Mouse (Mus musculus) liver, adult 2 months (tissue): ENCODE results near the gene Wnt4.

Experiments
- CTCF ChIP-seq: fragments of 200-500 bp; IDR thresholded peaks from 2 replicates; pipeline ENCODE4 v1.5.1; 2011; ENCODE audit warnings: low read depth, low read length, control low read depth
- POLR2A ChIP-seq: fragments of 200-500 bp; IDR thresholded peaks from 2 replicates; pipeline ENCODE4 v1.6.1; 2011; ENCODE audit warnings: low read length, control low read depth; ENCODE audit not compliant: insufficient read depth; ENCODE audit errors: extremely low read depth

DNA sequence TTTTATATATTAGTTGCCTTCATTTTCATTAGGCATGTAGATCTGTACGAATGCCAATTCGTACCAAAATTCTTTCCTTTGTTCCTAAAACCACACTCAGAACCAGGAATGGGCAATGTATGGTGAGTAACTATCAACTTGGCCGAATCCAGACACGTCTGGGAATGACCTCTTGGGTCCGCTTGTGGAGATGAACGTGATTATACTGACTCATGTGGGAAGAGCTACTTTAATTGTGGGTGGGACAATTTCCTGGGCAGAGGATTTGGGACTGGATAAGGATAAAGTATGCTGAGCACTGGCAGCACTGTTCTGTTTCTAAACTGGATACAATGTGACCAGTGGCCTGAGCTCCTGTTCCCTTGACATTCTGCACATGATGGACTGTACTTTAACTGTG lies 47.6 kb downstream of the Wnt4 start:
- TF ChIP-seq CTCF = no peak
- no peak for TF ChIP-seq POLR2A
